Mouse (Mus musculus) heart, adult 2 months (tissue): ENCODE data around the gene Dusp6. TPM values are rescaled to one million over a fixed set of nuclear protein-coding genes. Genes with fewer than 3 reads are reported as not detected.

Experiments
- DNase-seq, 2 experiments: peaks; one replicate each; pipeline ENCODE4 v3.0.0; 2021
- H3K27ac ChIP-seq: fragments of 200-600 bp; 2 replicates; pipeline ENCODE4 v1.8.1; 2022
- H3K27me3 ChIP-seq: fragments of 200-500 bp; 2 replicates; pipeline ENCODE4 v1.6.1; 2012; ENCODE audit warnings: mild to moderate bottlenecking, low read length, inconsistent platforms, mixed read lengths; ENCODE audit not compliant: control insufficient read depth, insufficient read depth
- H3K36me3 ChIP-seq: fragments of 200-500 bp; 2 replicates; pipeline ENCODE4 v1.6.1; 2012; ENCODE audit warnings: low read length, inconsistent platforms; ENCODE audit not compliant: control insufficient read depth, insufficient read depth
- H3K4me1 ChIP-seq: fragments of 200-500 bp; 2 replicates; pipeline ENCODE4 v1.6.1; 2011; ENCODE audit warnings: low read length; ENCODE audit not compliant: control insufficient read depth, insufficient read depth
- H3K4me3 ChIP-seq: fragments of 200-600 bp; 2 replicates; pipeline ENCODE4 v1.8.1; 2022
- H3K79me2 ChIP-seq: fragments of 200-500 bp; replicated peaks from 2 replicates; pipeline ENCODE4 v1.6.1; 2012; ENCODE audit warnings: mild to moderate bottlenecking, inconsistent platforms, low read length, moderate library complexity, mixed read lengths; ENCODE audit not compliant: control insufficient read depth, insufficient read depth
- H3K9ac ChIP-seq: fragments of 200-500 bp; 2 replicates; pipeline ENCODE4 v1.6.1; 2012; ENCODE audit warnings: low read depth, mild to moderate bottlenecking, control low read depth, inconsistent platforms, low read length, mixed read lengths
- CTCF ChIP-seq: fragments of 200-600 bp; IDR thresholded peaks from 2 replicates; pipeline ENCODE4 v1.8.1; 2022; ENCODE audit warnings: antibody characterized with exemption, mild to moderate bottlenecking, moderate library complexity
- EP300 ChIP-seq: fragments of 200-500 bp; IDR thresholded peaks from 2 replicates; pipeline ENCODE4 v1.6.1; 2011; ENCODE audit warnings: low read depth, low read length, control low read depth; ENCODE audit not compliant: insufficient read depth
- POLR2A ChIP-seq: fragments of 200-500 bp; IDR thresholded peaks from 2 replicates; pipeline ENCODE4 v1.6.1; 2011; ENCODE audit warnings: mild to moderate bottlenecking, low read depth, low read length, control low read depth; ENCODE audit not compliant: insufficient read depth
- WGBS: fragments of 180-500 bp; shearing (Covaris S2); methylation state at CpG from one replicate; pipeline ENCODE4 v1.1.7; 2018; 5-methylcytosine and 5-hydroxymethylcytosine counted together
- intact Hi-C: fragments of 180-260 bp; cut with DNase I; formaldehyde crosslinking; loops from one replicate; pipeline ENCODE4 v1.15.1; 2025
- polyA plus RNA-seq: library from polyadenylated mRNA; depleted of rRNA; stranded (reverse); fragments of >200 nt; gene quantifications from 2 replicates; pipeline ENCODE4 v1.2.3, GENCODE M21; 2012; rRNA removed
- total RNA-seq, 2 experiments: library from RNA; stranded (reverse); gene quantifications; 2 replicates each; pipeline ENCODE4 v1.2.3; 2021

The Dusp6 gene
- total and polyA plus RNA-seq, 3 experiments: 15.8 to 24.8 (median 21.4) TPM

DNA sequence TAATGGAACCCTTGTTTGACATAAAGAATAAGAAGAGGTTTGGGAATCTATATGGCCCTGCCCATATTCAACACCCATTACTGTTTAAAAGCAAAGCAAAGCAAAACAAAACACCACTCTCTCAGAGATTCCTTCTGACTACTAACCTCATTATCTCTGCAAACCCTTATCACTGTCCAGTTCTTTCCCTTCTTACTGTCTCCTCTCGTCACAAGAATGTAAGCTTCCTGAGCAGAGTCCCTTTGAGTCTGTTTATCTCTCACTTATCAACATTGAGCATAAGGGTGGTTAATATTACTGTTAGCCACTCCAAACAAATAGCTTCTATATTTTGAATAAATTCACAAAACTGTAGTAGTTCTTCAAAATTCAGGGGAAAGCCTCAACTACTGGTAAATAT lies 48.9 kb downstream of the Dusp6 start:
- TF ChIP-seq POLR2A: no peak
- TF ChIP-seq EP300: no peak
- TF ChIP-seq CTCF: no peak
- H3K36me3 ChIP-seq: no peaks in the 10 kb centered on the region
- no peak overlapping the region for H3K27ac ChIP-seq
- 68% methylated on average over 1 of the region's 1 CpGs for WGBS
- no peaks in the 10 kb centered on the region for H3K27me3 ChIP-seq
- no peaks in the 10 kb centered on the region for H3K79me2 ChIP-seq
- no peak for DNase-seq
- intact Hi-C loops: no loop called here
- H3K9ac ChIP-seq: no peak overlapping the region
- no peaks in the 10 kb centered on the region for H3K4me1 ChIP-seq
- H3K4me3 ChIP-seq: no peak overlapping the region

DNA sequence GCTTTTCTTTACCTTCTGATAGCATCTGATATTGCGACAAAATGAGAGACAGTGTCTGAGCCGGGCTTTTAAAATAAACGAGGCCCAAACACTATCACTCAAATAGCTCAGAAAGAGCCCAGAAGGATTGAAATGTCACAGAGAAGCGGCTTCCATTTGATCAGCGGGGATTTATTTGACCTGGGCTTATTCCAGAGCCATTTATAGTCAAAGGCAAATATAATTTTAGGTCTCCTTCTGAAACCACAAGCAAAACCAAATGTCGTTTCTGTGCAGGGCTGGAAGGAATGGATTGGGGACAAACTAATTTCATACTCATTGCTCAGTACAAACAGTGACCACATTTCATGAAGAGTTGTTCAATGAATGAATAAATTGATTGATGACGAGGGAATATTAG lies 51.3 kb downstream of the Dusp6 start:
- H3K4me3 ChIP-seq: no peak overlapping the region
- no peaks in the 10 kb centered on the region for H3K36me3 ChIP-seq
- no peaks in the 10 kb centered on the region for H3K27me3 ChIP-seq
- no peak for DNase-seq
- no peak overlapping the region for H3K9ac ChIP-seq
- no peak for TF ChIP-seq EP300
- TF ChIP-seq CTCF: no peak
- no peak for TF ChIP-seq POLR2A
- WGBS: 75% methylated on average over 7 of the region's 7 CpGs
- no peaks in the 10 kb centered on the region for H3K4me1 ChIP-seq
- intact Hi-C loops: no loop called here
- no peak overlapping the region for H3K27ac ChIP-seq
- no peaks in the 10 kb centered on the region for H3K79me2 ChIP-seq

DNA sequence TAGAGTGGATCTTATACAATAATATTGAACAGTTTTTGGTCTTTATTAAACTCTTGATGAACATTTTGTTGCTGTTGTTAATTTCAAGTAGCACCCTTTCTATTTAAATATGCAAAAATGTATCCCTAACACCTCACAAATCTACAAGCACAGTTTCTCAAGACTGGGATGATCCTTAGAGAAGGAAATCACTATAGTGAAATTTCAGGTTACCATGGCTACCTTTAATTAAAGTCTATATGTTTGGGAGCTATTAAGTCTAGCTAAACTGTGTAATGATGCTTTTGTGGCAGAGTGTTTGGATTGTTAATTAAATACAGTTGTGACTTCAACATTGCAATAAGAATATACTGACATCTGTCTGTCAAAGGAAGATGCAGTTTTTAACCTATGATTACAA lies 54.0 kb downstream of the Dusp6 start:
- Histone ChIP-seq H3K27me3 (no peaks in the 10 kb centered on the region), H3K4me1 (no peaks in the 10 kb centered on the region), H3K79me2 (no peaks in the 10 kb centered on the region), H3K9ac (no peak overlapping the region), H3K4me3 (no peak overlapping the region), H3K27ac (no peak overlapping the region), H3K36me3 (no peaks in the 10 kb centered on the region)
- no peak for TF ChIP-seq POLR2A
- TF ChIP-seq CTCF: no peak
- intact Hi-C loops: no loop called here
- no peak for DNase-seq

Other genes with a start within 250 kb of the Dusp6 start
- gene Poc1b, start 156.2 kb upstream of the Dusp6 start, total RNA-seq: 1 to 10 TPM; 4.1 to 6.7 TPM
- 3.6 and 5.8 TPM in 2 replicates for gene Poc1b, start 156.2 kb upstream of the Dusp6 start, polyA plus RNA-seq
- 1 to 10 TPM; 2.3 to 2.6 TPM for gene Galnt4, start 155.1 kb upstream of the Dusp6 start, total RNA-seq
- 0.88 and 1.2 TPM in 2 replicates for gene Galnt4, start 155.1 kb upstream of the Dusp6 start, polyA plus RNA-seq
- not detected for gene Phxr2, start 136.9 kb upstream of the Dusp6 start, total RNA-seq
- not detected in 2 replicates for gene Phxr2, start 136.9 kb upstream of the Dusp6 start, polyA plus RNA-seq